Mouse (Mus musculus): ENCODE data around the gene Mdga2. TPM values are rescaled to one million over a fixed set of nuclear protein-coding genes. Genes with fewer than 3 reads are reported as not detected.

Gene Mdga2
- polyA plus RNA-seq, 1 experiment: 0.66 TPM

- Histone ChIP-seq H3K27ac (ENCODE audit: control insufficient read depth, insufficient read depth, low read length) (no peak overlapping the region), H3K4me1 (replicated peaks; ENCODE audit: control insufficient read depth, insufficient read depth, low read length) (no peaks in the 10 kb centered on the region), H3K27me3 (ENCODE audit: control insufficient read depth, insufficient read depth, low read length) (peaks cover 4% of the 10 kb centered on the region; the same call in 1 of the 2 replicates), H3K4me3 (ENCODE audit: control insufficient read depth, insufficient read depth, low read length) (no peak overlapping the region), H3K36me3 (ENCODE audit: control insufficient read depth, insufficient read depth, low read length) (no peaks in the 10 kb centered on the region)
- TF ChIP-seq POLR2A (IDR thresholded peaks at IDR 0.05; ENCODE audit: control insufficient read depth, extremely low read depth, insufficient read depth, low read length, poor library complexity) (no peak), CTCF (IDR thresholded peaks at IDR 0.05; ENCODE audit: borderline replicate concordance, control insufficient read depth, extremely low read depth, insufficient read depth, low read length, poor library complexity) (no peak)
- no peak for DNase-seq
- WGBS: 36% methylated on average over 5 of the region's 5 CpGs
Measured at GRCm38 (mm10) chr12:67219564-67219963, 2.8 kb downstream of the Mdga2 start.

GRCm38 (mm10) chr12:67212801-67213200 lies 9.5 kb downstream of the Mdga2 start:
- Histone ChIP-seq H3K4me3 (ENCODE audit: control insufficient read depth, insufficient read depth, low read length) (no peak overlapping the region), H3K27me3 (ENCODE audit: control insufficient read depth, insufficient read depth, low read length) (no peaks in the 10 kb centered on the region), H3K27ac (ENCODE audit: control insufficient read depth, insufficient read depth, low read length) (no peak overlapping the region), H3K36me3 (ENCODE audit: control insufficient read depth, insufficient read depth, low read length) (no peaks in the 10 kb centered on the region), H3K4me1 (replicated peaks; ENCODE audit: control insufficient read depth, insufficient read depth, low read length) (no peaks in the 10 kb centered on the region)
- no peak for DNase-seq
- 78% methylated on average over 2 of the region's 2 CpGs for WGBS
- TF ChIP-seq POLR2A (IDR thresholded peaks at IDR 0.05; ENCODE audit: control insufficient read depth, extremely low read depth, insufficient read depth, low read length, poor library complexity) (no peak), CTCF (IDR thresholded peaks at IDR 0.05; ENCODE audit: borderline replicate concordance, control insufficient read depth, extremely low read depth, insufficient read depth, low read length, poor library complexity) (no peak)

DNA sequence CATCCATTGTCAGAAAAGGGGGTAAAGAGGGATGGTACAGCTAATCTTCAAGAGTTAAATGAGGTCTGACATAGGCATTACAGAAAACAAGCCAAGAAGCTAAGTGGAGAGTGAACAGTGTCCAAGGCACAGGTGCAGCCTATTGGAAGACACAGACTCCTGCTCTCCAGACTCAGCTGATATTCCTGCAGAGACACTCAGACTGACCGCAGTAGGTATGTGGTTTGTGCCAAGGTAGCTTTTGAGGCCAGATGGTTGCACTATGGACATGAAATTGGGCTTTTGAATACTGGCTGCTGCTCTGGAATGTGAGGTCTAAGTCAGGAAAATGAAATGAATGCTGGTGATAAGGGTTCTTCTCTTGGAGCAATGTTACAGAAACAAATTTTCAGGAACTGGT lies 44.2 kb downstream of the Mdga2 start:
- H3K27ac ChIP-seq (ENCODE audit: control insufficient read depth, insufficient read depth, low read length): no peak overlapping the region
- TF ChIP-seq POLR2A (IDR thresholded peaks at IDR 0.05; ENCODE audit: control insufficient read depth, extremely low read depth, insufficient read depth, low read length, poor library complexity) (no peak), CTCF (IDR thresholded peaks at IDR 0.05; ENCODE audit: borderline replicate concordance, control insufficient read depth, extremely low read depth, insufficient read depth, low read length, poor library complexity) (no peak)

GRCm38 (mm10) chr12:67156569-67157237 lies 65.6 kb downstream of the Mdga2 start:
- WGBS: 90% methylated on average over 8 of the region's 8 CpGs
- Histone ChIP-seq H3K27ac (ENCODE audit: control insufficient read depth, insufficient read depth, low read length) (no peak overlapping the region), H3K36me3 (ENCODE audit: control insufficient read depth, insufficient read depth, low read length) (no peaks in the 10 kb centered on the region), H3K4me1 (replicated peaks; ENCODE audit: control insufficient read depth, insufficient read depth, low read length) (no peaks in the 10 kb centered on the region), H3K27me3 (ENCODE audit: control insufficient read depth, insufficient read depth, low read length) (no peaks in the 10 kb centered on the region), H3K4me3 (ENCODE audit: control insufficient read depth, insufficient read depth, low read length) (no peak overlapping the region)
- DNase-seq: no peak
- no peak for TF ChIP-seq POLR2A (IDR thresholded peaks at IDR 0.05; ENCODE audit: control insufficient read depth, extremely low read depth, insufficient read depth, low read length, poor library complexity)
- TF ChIP-seq CTCF (IDR thresholded peaks at IDR 0.05; ENCODE audit: borderline replicate concordance, control insufficient read depth, extremely low read depth, insufficient read depth, low read length, poor library complexity): no peak

More for the DNA sequence above, 44.2 kb downstream of the Mdga2 start:
- DNase-seq: no peak
- Histone ChIP-seq H3K36me3 (ENCODE audit: control insufficient read depth, insufficient read depth, low read length) (no peaks in the 10 kb centered on the region), H3K4me3 (ENCODE audit: control insufficient read depth, insufficient read depth, low read length) (no peak overlapping the region), H3K4me1 (replicated peaks; ENCODE audit: control insufficient read depth, insufficient read depth, low read length) (no peaks in the 10 kb centered on the region), H3K27me3 (ENCODE audit: control insufficient read depth, insufficient read depth, low read length) (no peaks in the 10 kb centered on the region)
- WGBS: 93% methylated on average over 1 of the region's 1 CpGs

- Histone ChIP-seq H3K27me3 (ENCODE audit: control insufficient read depth, insufficient read depth, low read length) (no peaks in the 10 kb centered on the region), H3K4me1 (replicated peaks; ENCODE audit: control insufficient read depth, insufficient read depth, low read length) (no peaks in the 10 kb centered on the region), H3K36me3 (ENCODE audit: control insufficient read depth, insufficient read depth, low read length) (no peaks in the 10 kb centered on the region), H3K27ac (ENCODE audit: control insufficient read depth, insufficient read depth, low read length) (no peak overlapping the region), H3K4me3 (ENCODE audit: control insufficient read depth, insufficient read depth, low read length) (no peak overlapping the region)
- no peak for TF ChIP-seq POLR2A (IDR thresholded peaks at IDR 0.05; ENCODE audit: control insufficient read depth, extremely low read depth, insufficient read depth, low read length, poor library complexity)
- no peak for TF ChIP-seq CTCF (IDR thresholded peaks at IDR 0.05; ENCODE audit: borderline replicate concordance, control insufficient read depth, extremely low read depth, insufficient read depth, low read length, poor library complexity)
- WGBS: 63% methylated on average over 3 of the region's 3 CpGs
- no peak for DNase-seq
Measured at GRCm38 (mm10) chr12:67153077-67153476, 69.3 kb downstream of the Mdga2 start.

GRCm38 (mm10) chr12:67141605-67142004 lies 80.7 kb downstream of the Mdga2 start:
- Histone ChIP-seq H3K27me3 (ENCODE audit: control insufficient read depth, insufficient read depth, low read length) (no peaks in the 10 kb centered on the region), H3K4me3 (ENCODE audit: control insufficient read depth, insufficient read depth, low read length) (no peak overlapping the region), H3K4me1 (replicated peaks; ENCODE audit: control insufficient read depth, insufficient read depth, low read length) (no peaks in the 10 kb centered on the region), H3K27ac (ENCODE audit: control insufficient read depth, insufficient read depth, low read length) (no peak overlapping the region), H3K36me3 (ENCODE audit: control insufficient read depth, insufficient read depth, low read length) (no peaks in the 10 kb centered on the region)
- WGBS: 90% methylated on average over 3 of the region's 3 CpGs
- TF ChIP-seq CTCF (IDR thresholded peaks at IDR 0.05; ENCODE audit: borderline replicate concordance, control insufficient read depth, extremely low read depth, insufficient read depth, low read length, poor library complexity): no peak
- TF ChIP-seq POLR2A (IDR thresholded peaks at IDR 0.05; ENCODE audit: control insufficient read depth, extremely low read depth, insufficient read depth, low read length, poor library complexity): no peak
- no peak for DNase-seq
